Comparison of ENCODE assay signal across 15 mouse cellular contexts in the genomic region with DNA sequence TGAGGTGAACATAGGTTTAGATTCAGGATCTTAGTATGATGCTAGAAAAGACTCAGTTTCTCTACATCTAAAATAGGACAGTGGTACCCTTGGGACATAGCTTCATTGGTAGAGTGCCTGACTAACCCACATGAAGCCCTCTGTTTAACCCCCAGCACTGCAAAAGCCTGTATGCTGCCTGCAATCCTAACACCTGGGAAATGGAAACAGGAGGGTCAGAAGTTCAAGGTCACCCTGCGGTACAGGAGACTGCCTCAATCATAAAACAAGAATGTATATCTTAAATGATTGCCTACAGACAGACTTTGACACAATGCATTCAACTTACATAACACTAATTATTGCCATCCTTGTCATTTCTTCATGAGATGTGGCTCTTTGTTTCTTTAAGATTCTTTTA.
"Had no signal": no experiment of that assay in that cellular context is flagged by ENCODE, and none has a peak within 500 bp of the region (broad histone marks: within the 10 kb centered on the region; RNA-seq: fewer than 3 reads in every experiment).

No protein-coding gene starts in this region.

- DNase-seq: cerebellum, adult 9-11 months; cerebellum, postnatal 10 days; cerebellum, postnatal 14 days; cerebellum, postnatal 25 days; cerebellum, postnatal 36 days; embryo, embryonic 11 days; forebrain, postnatal 0 days; gastrocnemius, adult 2 months; gastrocnemius, postnatal 10 days; gastrocnemius, postnatal 14 days; gastrocnemius, postnatal 25 days; gastrocnemius, postnatal 36 days; heart, adult 11 months; heart, adult 18-20 months; heart, adult 2 months had no signal
